Mouse (Mus musculus) bone marrow macrophage, adult 2 months (primary cell): ENCODE data around the gene Gm7271. TPM values are rescaled to one million over a fixed set of nuclear protein-coding genes. Genes with fewer than 3 reads are reported as not detected.
A peak's percentile ranks its signal among the peaks of the same experiment; 100 is the strongest.

Experiments used
- H3K27ac ChIP-seq: 2 replicates; pipeline ENCODE4 v1.5.1; 2012; ENCODE audit warnings: low read depth, low read length; ENCODE audit not compliant: insufficient read depth
- H3K4me1 ChIP-seq: 2 replicates; pipeline ENCODE4 v1.6.1; 2012; ENCODE audit warnings: low read length; ENCODE audit not compliant: control insufficient read depth, insufficient read depth
- H3K4me3 ChIP-seq: 2 replicates; pipeline ENCODE4 v1.5.1; 2012; ENCODE audit warnings: mild to moderate bottlenecking, low read length, moderate library complexity; ENCODE audit not compliant: insufficient read depth
- CTCF ChIP-seq: IDR thresholded peaks from 2 replicates; pipeline ENCODE4 v1.5.1; 2012; ENCODE audit warnings: low read depth, mild to moderate bottlenecking, low read length, moderate library complexity
- POLR2A ChIP-seq: IDR thresholded peaks from 2 replicates; pipeline ENCODE4 v1.6.1; 2012; ENCODE audit warnings: mild to moderate bottlenecking, low read depth, low read length, borderline replicate concordance
- polyA plus RNA-seq: library from polyadenylated mRNA; stranded (reverse); fragments of >200 nt; gene quantifications from 2 replicates; pipeline ENCODE4 v1.2.4, GENCODE M21; 2012; ENCODE audit not compliant: missing spikeins, insufficient read depth, insufficient read length

Gm7271 gene
- polyA plus RNA-seq = not detected in 2 replicates

- TF ChIP-seq CTCF (no peak), POLR2A (no peak)
- Histone ChIP-seq H3K4me1 (0 out of 2 replicates have a peak, but pooled peaks cover 2% of the 10 kb centered on the region), H3K27ac (no peak within 1 kb of the TSS), H3K4me3 (no peak within 1 kb of the TSS)
These were observed at the start of gene Gm7271 for GRCm38 (mm10) chr5:76483811-76484210. Gene Gm7271, plus strand, starts transcription at chr5:76484040.

- H3K4me3 ChIP-seq = no peak overlapping the region
- H3K27ac ChIP-seq = no peak overlapping the region
- no peaks in the 10 kb centered on the region for H3K4me1 ChIP-seq
- TF ChIP-seq POLR2A (no peak), CTCF (no peak)
These were observed 46.7 kb upstream of the Gm7271 start for GRCm38 (mm10) chr5:76437100-76437499.

GRCm38 (mm10) chr5:76437696-76438095, 46.1 kb upstream of the Gm7271 start:
- Histone ChIP-seq H3K4me3 (no peak overlapping the region), H3K4me1 (no peaks in the 10 kb centered on the region), H3K27ac (no peak overlapping the region)
- TF ChIP-seq POLR2A (no peak), CTCF (no peak)

DNA sequence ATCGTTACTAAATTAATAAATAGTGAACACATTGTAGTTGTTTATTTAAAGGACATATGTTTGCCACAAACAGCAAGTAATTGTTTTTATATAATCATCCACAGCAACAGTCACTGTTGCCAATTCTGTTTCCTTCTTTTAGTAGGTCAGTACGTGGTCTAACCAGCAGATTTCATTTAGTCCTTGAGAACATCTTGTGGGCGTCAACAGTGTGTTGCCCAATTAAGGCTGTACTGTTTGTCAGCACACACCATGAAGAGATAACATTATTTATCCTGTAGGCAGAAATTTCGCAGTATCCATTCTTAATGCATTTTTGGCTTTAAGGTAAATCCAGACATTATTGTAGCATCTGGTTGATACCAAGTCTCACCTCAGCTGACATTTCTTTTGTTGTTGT, 42.4 kb upstream of the Gm7271 start:
- Histone ChIP-seq H3K27ac (no peak overlapping the region), H3K4me3 (no peak overlapping the region), H3K4me1 (no peaks in the 10 kb centered on the region)
- no peak for TF ChIP-seq POLR2A
- no peak for TF ChIP-seq CTCF

- Histone ChIP-seq H3K27ac (no peak overlapping the region), H3K4me3 (no peak overlapping the region), H3K4me1 (no peaks in the 10 kb centered on the region)
- TF ChIP-seq POLR2A = no peak
- no peak for TF ChIP-seq CTCF
These were observed 8.9 kb upstream of the Gm7271 start for GRCm38 (mm10) chr5:76474931-76475330.

- no peak for TF ChIP-seq CTCF
- TF ChIP-seq POLR2A = no peak
- Histone ChIP-seq H3K27ac (no peak overlapping the region), H3K4me1 (no peaks in the 10 kb centered on the region), H3K4me3 (no peak overlapping the region)
These were observed 7.0 kb upstream of the Gm7271 start for GRCm38 (mm10) chr5:76476873-76477272.

DNA sequence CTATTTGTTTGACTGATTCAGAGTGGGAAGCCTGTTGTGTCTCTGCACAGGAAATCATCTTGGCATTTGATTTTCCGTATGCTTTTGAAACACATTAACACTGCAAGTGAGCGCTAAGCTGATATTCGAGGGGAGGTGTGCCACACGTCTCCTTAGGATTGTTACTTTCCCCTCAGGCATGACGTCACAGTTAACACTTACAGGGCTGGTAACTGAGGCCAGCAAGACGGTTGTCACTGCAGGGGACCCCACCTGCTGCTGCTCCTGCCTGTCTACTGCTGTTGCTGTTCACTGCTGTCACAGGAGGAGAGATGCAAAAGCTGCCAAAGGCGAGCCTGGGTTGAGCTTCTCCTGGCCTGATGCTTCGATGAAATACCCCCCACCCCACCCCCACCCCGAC, 6.1 kb upstream of the Gm7271 start:
- Histone ChIP-seq H3K4me3 (no peak overlapping the region), H3K27ac (no peak overlapping the region), H3K4me1 (no peaks in the 10 kb centered on the region)
- TF ChIP-seq POLR2A = no peak

DNA sequence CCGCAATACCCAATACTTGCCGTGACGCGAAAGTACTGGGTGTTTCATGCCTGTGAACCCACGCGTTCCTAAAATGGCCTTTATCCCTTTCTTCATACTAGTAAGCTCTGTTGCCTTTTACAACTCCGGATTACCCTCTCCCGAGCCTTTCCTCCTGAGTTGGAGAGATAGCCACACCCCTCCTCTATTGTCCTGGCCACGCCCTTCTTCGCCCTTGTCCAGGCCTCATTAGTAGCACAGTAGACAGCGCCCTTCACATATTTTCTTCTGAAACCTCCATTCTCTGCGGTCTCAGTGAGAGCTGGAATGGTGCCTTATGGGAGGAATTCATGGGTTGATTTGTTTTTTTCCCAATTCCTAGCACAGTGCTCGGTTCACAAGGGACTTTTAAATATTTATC, 11.3 kb downstream of the Gm7271 start:
- Histone ChIP-seq H3K4me1 (no peaks in the 10 kb centered on the region), H3K4me3 (no peak overlapping the region), H3K27ac (no peak overlapping the region)
- no peak for TF ChIP-seq CTCF
- TF ChIP-seq POLR2A = no peak

- peaks cover 36% of the 10 kb centered on the region for H3K4me1 ChIP-seq
- no peak overlapping the region for H3K4me3 ChIP-seq
- TF ChIP-seq CTCF = no peak
- no peak for TF ChIP-seq POLR2A
- H3K27ac ChIP-seq = peak overlapping the region; percentile 92
These were observed 38.6 kb downstream of the Gm7271 start for GRCm38 (mm10) chr5:76522446-76522845.

GRCm38 (mm10) chr5:76524623-76525022, 40.8 kb downstream of the Gm7271 start:
- TF ChIP-seq POLR2A = no peak
- TF ChIP-seq CTCF = no peak
- H3K4me3 ChIP-seq = peak overlapping the region; percentile 56
- peak overlapping the region; percentile 89 for H3K27ac ChIP-seq
- peaks cover 36% of the 10 kb centered on the region for H3K4me1 ChIP-seq

GRCm38 (mm10) chr5:76525066-76525465, 41.2 kb downstream of the Gm7271 start:
- peak overlapping the region; percentile 56 for H3K4me3 ChIP-seq
- TF ChIP-seq POLR2A (no peak), CTCF (no peak)
- H3K27ac ChIP-seq = peak overlapping the region; percentile 89
- H3K4me1 ChIP-seq = peaks cover 36% of the 10 kb centered on the region
